Mouse (Mus musculus): ENCODE results near the gene E2f1. TPM values are rescaled to one million over a fixed set of nuclear protein-coding genes. Genes with fewer than 3 reads are reported as not detected.

E2f1 gene
- total and polyA plus RNA-seq, 2 experiments from 2014 or later: 6.1 to 11.0 TPM

GRCm38 (mm10) chr2:154571976-154572375 lies 2.3 kb upstream of the E2f1 start:
- no peak overlapping the region for H3K27ac ChIP-seq (ENCODE audit: low read depth)
- no peaks in the 10 kb centered on the region for H3K36me3 ChIP-seq (replicated peaks; ENCODE audit: control insufficient read depth, insufficient read depth, low read length)
- no peak overlapping the region for H3K9ac ChIP-seq (replicated peaks; ENCODE audit: low read depth, low read length)
- no peak overlapping the region for H3K4me2 ChIP-seq (ENCODE audit: low read depth, low read length)
- no peaks in the 10 kb centered on the region for H3K9me3 ChIP-seq (replicated peaks; ENCODE audit: control insufficient read depth, low read length)
- 74% methylated on average over 8 of the region's 8 CpGs for WGBS
- TF ChIP-seq EP300 (IDR thresholded peaks at IDR 0.05; ENCODE audit: low read depth) (no peak), CTCF (IDR thresholded peaks at IDR 0.05; ENCODE audit: low read depth) (no peak)
- H3K4me1 ChIP-seq (ENCODE audit: control insufficient read depth, insufficient read depth): peaks cover 21% of the 10 kb centered on the region; the same call in 1 of the 2 replicates
- H3K27me3 ChIP-seq (ENCODE audit: control insufficient read depth, insufficient read depth, low read length): no peaks in the 10 kb centered on the region
- DNase-seq (ENCODE audit: low spot score): no peak
- no peak for ATAC-seq (ENCODE audit: insufficient read depth, low read depth)
- no peak overlapping the region for H3K4me3 ChIP-seq (ENCODE audit: low read depth, low read length)

GRCm38 (mm10) chr2:154571266-154571665 lies 1.6 kb upstream of the E2f1 start:
- ATAC-seq (ENCODE audit: insufficient read depth, low read depth) (no peak), DNase-seq (ENCODE audit: low spot score) (no peak)
- TF ChIP-seq CTCF (IDR thresholded peaks at IDR 0.05; ENCODE audit: low read depth): no peak
- no peak for TF ChIP-seq EP300 (IDR thresholded peaks at IDR 0.05; ENCODE audit: low read depth)
- no peak overlapping the region for H3K4me2 ChIP-seq (ENCODE audit: low read depth, low read length)
- 89% methylated on average over 4 of the region's 4 CpGs for WGBS
- H3K4me3 ChIP-seq (ENCODE audit: low read depth, low read length): no peak overlapping the region
- no peaks in the 10 kb centered on the region for H3K27me3 ChIP-seq (ENCODE audit: control insufficient read depth, insufficient read depth, low read length)
- H3K4me1 ChIP-seq (ENCODE audit: control insufficient read depth, insufficient read depth): peaks cover 21% of the 10 kb centered on the region; the same call in 1 of the 2 replicates
- no peaks in the 10 kb centered on the region for H3K9me3 ChIP-seq (replicated peaks; ENCODE audit: control insufficient read depth, low read length)
- H3K9ac ChIP-seq (replicated peaks; ENCODE audit: low read depth, low read length): no peak overlapping the region
- H3K27ac ChIP-seq (ENCODE audit: low read depth): no peak overlapping the region
- H3K36me3 ChIP-seq (replicated peaks; ENCODE audit: control insufficient read depth, insufficient read depth, low read length): no peaks in the 10 kb centered on the region

- H3K9ac ChIP-seq (replicated peaks; ENCODE audit: low read depth, low read length): no peak overlapping the region
- TF ChIP-seq CTCF (IDR thresholded peaks at IDR 0.05; ENCODE audit: low read depth): no peak
- no peak for TF ChIP-seq EP300 (IDR thresholded peaks at IDR 0.05; ENCODE audit: low read depth)
- WGBS: 48% methylated on average over 4 of the region's 4 CpGs
- H3K4me3 ChIP-seq (ENCODE audit: low read depth, low read length): no peak overlapping the region
- H3K27me3 ChIP-seq (ENCODE audit: control insufficient read depth, insufficient read depth, low read length): no peaks in the 10 kb centered on the region
- ATAC-seq (ENCODE audit: insufficient read depth, low read depth): no peak
- no peaks in the 10 kb centered on the region for H3K36me3 ChIP-seq (replicated peaks; ENCODE audit: control insufficient read depth, insufficient read depth, low read length)
- peak overlapping the region; percentile 98; the same call in 1 of the 2 replicates for H3K4me2 ChIP-seq (ENCODE audit: low read depth, low read length)
- no peak overlapping the region for H3K27ac ChIP-seq (ENCODE audit: low read depth)
- peaks cover 21% of the 10 kb centered on the region; the same call in 1 of the 2 replicates for H3K4me1 ChIP-seq (ENCODE audit: control insufficient read depth, insufficient read depth)
- DNase-seq (ENCODE audit: low spot score): no peak
- no peaks in the 10 kb centered on the region for H3K9me3 ChIP-seq (replicated peaks; ENCODE audit: control insufficient read depth, low read length)
These were observed 974 bp upstream of the E2f1 start for GRCm38 (mm10) chr2:154570666-154571065.

- under 1% methylated on average over 44 of the region's 70 CpGs for WGBS
- DNase-seq (ENCODE audit: low spot score) (no peak), ATAC-seq (ENCODE audit: insufficient read depth, low read depth) (peak; percentile 61)
- no peaks in the 10 kb centered on the region for H3K27me3 ChIP-seq (ENCODE audit: control insufficient read depth, insufficient read depth, low read length)
- H3K9me3 ChIP-seq (replicated peaks; ENCODE audit: control insufficient read depth, low read length): no peaks in the 10 kb centered on the region
- TF ChIP-seq EP300 (IDR thresholded peaks at IDR 0.05; ENCODE audit: low read depth) (no peak), CTCF (IDR thresholded peaks at IDR 0.05; ENCODE audit: low read depth) (no peak)
- H3K4me2 ChIP-seq (ENCODE audit: low read depth, low read length): peak overlapping the region; percentile 98
- no peaks in the 10 kb centered on the region for H3K36me3 ChIP-seq (replicated peaks; ENCODE audit: control insufficient read depth, insufficient read depth, low read length)
- H3K4me1 ChIP-seq (ENCODE audit: control insufficient read depth, insufficient read depth): peaks cover 21% of the 10 kb centered on the region; the same call in 1 of the 2 replicates
- peak overlapping the region; percentile 82 for H3K27ac ChIP-seq (ENCODE audit: low read depth)
- peak overlapping the region; percentile 66 for H3K9ac ChIP-seq (replicated peaks; ENCODE audit: low read depth, low read length)
- H3K4me3 ChIP-seq (ENCODE audit: low read depth, low read length): peak overlapping the region; percentile 82
These were observed 482 bp downstream of the E2f1 start for GRCm38 (mm10) chr2:154569071-154569748.

GRCm38 (mm10) chr2:154568329-154569070 lies 1.2 kb downstream of the E2f1 start:
- Histone ChIP-seq H3K4me2 (ENCODE audit: low read depth, low read length) (peak overlapping the region; percentile 98), H3K36me3 (replicated peaks; ENCODE audit: control insufficient read depth, insufficient read depth, low read length) (0 out of 2 replicates have a peak, but pooled peaks cover 3% of the 10 kb centered on the region), H3K9ac (replicated peaks; ENCODE audit: low read depth, low read length) (peak overlapping the region; percentile 66; the same call in 1 of the 2 replicates), H3K27ac (ENCODE audit: low read depth) (peak overlapping the region; percentile 82), H3K9me3 (replicated peaks; ENCODE audit: control insufficient read depth, low read length) (no peaks in the 10 kb centered on the region), H3K27me3 (ENCODE audit: control insufficient read depth, insufficient read depth, low read length) (no peaks in the 10 kb centered on the region), H3K4me3 (ENCODE audit: low read depth, low read length) (peak overlapping the region; percentile 82), H3K4me1 (ENCODE audit: control insufficient read depth, insufficient read depth) (peaks cover 21% of the 10 kb centered on the region; the same call in 1 of the 2 replicates)
- ATAC-seq (ENCODE audit: insufficient read depth, low read depth): no peak
- TF ChIP-seq EP300 (IDR thresholded peaks at IDR 0.05; ENCODE audit: low read depth) (no peak), CTCF (IDR thresholded peaks at IDR 0.05; ENCODE audit: low read depth) (no peak)
- WGBS: 27% methylated on average over 10 of the region's 10 CpGs
- no peak for DNase-seq (ENCODE audit: low spot score)

Data from heart, postnatal 0 days (tissue).